Mouse (Mus musculus): ENCODE measurements around the gene Gsk3a. TPM values are rescaled to one million over a fixed set of nuclear protein-coding genes. Genes with fewer than 3 reads are reported as not detected.

Gene Gsk3a
- polyA plus RNA-seq, 1 experiment from 2014 or later: 16.3 TPM

DNA sequence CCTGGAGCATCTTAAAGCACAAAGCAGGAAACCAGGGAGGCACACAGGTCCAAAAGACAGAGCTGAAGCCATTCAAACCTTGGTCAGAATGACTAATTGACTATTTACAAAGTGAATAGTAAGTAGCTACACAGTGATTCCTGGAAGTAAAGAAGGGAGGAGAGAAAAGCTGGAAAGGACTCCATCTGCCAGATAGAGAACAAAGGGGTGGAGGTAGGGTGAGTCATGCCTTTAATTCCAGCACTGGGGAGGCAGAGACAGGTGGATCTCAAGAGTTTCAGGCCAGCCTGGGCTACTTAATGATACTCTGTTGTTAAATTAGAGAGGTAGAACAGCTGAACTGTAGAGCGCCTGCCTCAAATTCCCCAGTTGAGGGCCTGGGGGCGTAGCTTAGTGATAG is 23.5 kb downstream of the Gsk3a start:
- peaks cover 53% of the 10 kb centered on the region for H3K36me3 ChIP-seq
- no peak overlapping the region for H3K9ac ChIP-seq (replicated peaks)
- H3K27ac ChIP-seq (replicated peaks): no peak overlapping the region
- peaks cover 14% of the 10 kb centered on the region for H3K4me1 ChIP-seq
- WGBS: 90% methylated on average over 2 of the region's 2 CpGs
- no peaks in the 10 kb centered on the region for H3K27me3 ChIP-seq (replicated peaks)
- H3K4me3 ChIP-seq (replicated peaks): no peak overlapping the region
- no peaks in the 10 kb centered on the region for H3K9me3 ChIP-seq (replicated peaks)
- no peak overlapping the region for H3K4me2 ChIP-seq
- no peak for ATAC-seq (ENCODE audit: low FRiP score)

DNA sequence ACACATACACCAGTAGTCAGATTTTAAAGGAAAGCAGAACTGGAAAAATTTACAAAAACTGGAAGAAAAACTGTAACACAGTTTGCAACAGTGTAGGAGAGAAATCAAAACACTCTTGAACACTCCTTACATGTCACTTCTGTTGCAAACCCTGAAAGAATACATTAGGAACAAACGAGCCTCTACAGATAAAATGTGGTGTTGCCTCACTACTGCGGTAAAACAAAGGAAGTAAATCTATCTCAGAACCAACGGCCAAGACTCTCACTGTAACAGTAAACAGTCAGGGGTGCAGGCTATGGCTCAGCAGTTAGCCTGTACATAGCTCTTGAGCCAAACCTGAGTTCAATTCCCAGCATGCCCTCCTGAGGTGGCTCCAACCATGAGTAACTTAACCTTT is 24.6 kb downstream of the Gsk3a start:
- Histone ChIP-seq H3K27ac (replicated peaks) (no peak overlapping the region), H3K36me3 (peaks cover 62% of the 10 kb centered on the region), H3K9me3 (replicated peaks) (no peaks in the 10 kb centered on the region), H3K9ac (replicated peaks) (no peak overlapping the region), H3K4me3 (replicated peaks) (no peak overlapping the region), H3K27me3 (replicated peaks) (no peaks in the 10 kb centered on the region), H3K4me2 (no peak overlapping the region), H3K4me1 (peaks cover 6% of the 10 kb centered on the region)
- WGBS: 77% methylated on average over 3 of the region's 3 CpGs
- no peak for ATAC-seq (ENCODE audit: low FRiP score)

DNA sequence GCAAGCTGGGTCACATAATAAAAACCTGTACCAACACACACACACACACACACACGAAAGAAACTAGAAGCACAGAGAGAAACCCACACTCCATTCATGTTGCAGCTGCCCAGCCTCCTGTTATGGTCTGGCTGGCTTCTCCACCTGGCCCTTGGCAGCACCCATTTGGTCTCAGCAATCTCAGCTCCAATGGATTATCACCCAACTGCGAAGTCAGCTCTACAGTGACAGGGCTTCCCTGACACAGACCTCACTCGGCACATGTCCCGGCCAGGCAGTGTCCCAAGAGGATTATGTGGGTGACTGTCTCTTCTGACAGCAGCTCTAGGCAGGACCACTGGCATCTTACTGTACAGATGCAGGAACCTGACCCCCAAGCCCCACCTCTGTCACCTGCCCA is 27.2 kb downstream of the Gsk3a start:
- H3K36me3 ChIP-seq: peaks cover 69% of the 10 kb centered on the region
- no peaks in the 10 kb centered on the region for H3K9me3 ChIP-seq (replicated peaks)
- 90% methylated on average over 4 of the region's 4 CpGs for WGBS
- no peak overlapping the region for H3K4me2 ChIP-seq
- ATAC-seq (ENCODE audit: low FRiP score): no peak
- no peak overlapping the region for H3K27ac ChIP-seq (replicated peaks)
- H3K4me3 ChIP-seq (replicated peaks): no peak overlapping the region
- H3K9ac ChIP-seq (replicated peaks): no peak overlapping the region
- no peaks in the 10 kb centered on the region for H3K27me3 ChIP-seq (replicated peaks)
- H3K4me1 ChIP-seq: no peaks in the 10 kb centered on the region

GRCm38 (mm10) chr7:25209161-25209622 is 28.5 kb downstream of the Gsk3a start:
- no peak for ATAC-seq (ENCODE audit: low FRiP score)
- no peak overlapping the region for H3K4me3 ChIP-seq (replicated peaks)
- 79% methylated on average over 3 of the region's 3 CpGs for WGBS
- H3K4me1 ChIP-seq: no peaks in the 10 kb centered on the region
- H3K9me3 ChIP-seq (replicated peaks): no peaks in the 10 kb centered on the region
- no peak overlapping the region for H3K27ac ChIP-seq (replicated peaks)
- no peaks in the 10 kb centered on the region for H3K27me3 ChIP-seq (replicated peaks)
- no peak overlapping the region for H3K9ac ChIP-seq (replicated peaks)
- no peak overlapping the region for H3K4me2 ChIP-seq
- H3K36me3 ChIP-seq: peaks cover 70% of the 10 kb centered on the region

DNA sequence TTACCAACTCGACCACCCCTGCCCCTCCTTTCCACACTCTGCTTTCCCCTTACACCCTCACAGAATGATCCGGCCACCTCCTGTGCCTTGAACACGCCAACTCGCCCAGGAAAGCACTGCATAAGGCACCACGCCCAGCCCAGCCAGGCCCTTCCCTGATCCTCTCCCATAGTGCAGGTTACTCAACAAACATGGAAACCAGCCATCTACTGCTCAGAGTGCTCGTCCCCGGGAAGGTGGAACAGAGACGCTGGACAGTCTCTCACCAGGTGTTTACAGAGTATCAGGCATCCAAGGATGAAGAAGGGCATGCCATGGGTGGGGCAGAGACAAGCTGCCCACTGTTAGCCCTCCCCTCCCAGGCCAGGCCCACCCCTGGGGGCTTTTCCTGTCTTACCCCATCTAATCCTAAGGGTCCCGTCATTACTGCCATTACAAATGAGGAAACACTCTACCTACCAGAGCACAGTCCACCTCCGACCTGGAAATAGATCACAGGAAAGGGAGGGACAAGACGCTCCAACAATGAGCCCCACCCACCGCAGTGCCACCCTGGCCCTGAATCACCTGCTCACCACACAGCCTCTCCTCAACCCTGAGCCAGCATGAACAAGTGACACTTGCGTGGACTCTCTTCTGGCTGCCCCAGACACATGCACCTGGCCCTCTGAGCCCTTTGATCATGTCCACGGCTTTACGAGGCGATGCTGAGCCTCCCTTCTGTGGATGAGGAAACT is 31.4 kb downstream of the Gsk3a start:
- Histone ChIP-seq H3K4me2 (no peak overlapping the region), H3K9me3 (replicated peaks) (no peaks in the 10 kb centered on the region), H3K27ac (replicated peaks) (no peak overlapping the region), H3K4me1 (no peaks in the 10 kb centered on the region), H3K27me3 (replicated peaks) (no peaks in the 10 kb centered on the region), H3K9ac (replicated peaks) (no peak overlapping the region), H3K4me3 (replicated peaks) (no peak overlapping the region), H3K36me3 (peaks cover 73% of the 10 kb centered on the region)
- WGBS: 91% methylated on average over 16 of the region's 16 CpGs
- no peak for ATAC-seq (ENCODE audit: low FRiP score)

- no peaks in the 10 kb centered on the region for H3K9me3 ChIP-seq (replicated peaks)
- H3K4me2 ChIP-seq: no peak overlapping the region
- H3K27me3 ChIP-seq (replicated peaks): no peaks in the 10 kb centered on the region
- no peaks in the 10 kb centered on the region for H3K4me1 ChIP-seq
- H3K9ac ChIP-seq (replicated peaks): no peak overlapping the region
- peaks cover 68% of the 10 kb centered on the region for H3K36me3 ChIP-seq
- 82% methylated on average over 16 of the region's 16 CpGs for WGBS
- no peak overlapping the region for H3K4me3 ChIP-seq (replicated peaks)
- no peak overlapping the region for H3K27ac ChIP-seq (replicated peaks)
- no peak for ATAC-seq (ENCODE audit: low FRiP score)
These were observed 32.1 kb downstream of the Gsk3a start for GRCm38 (mm10) chr7:25205355-25206093.

- WGBS: 93% methylated on average over 20 of the region's 20 CpGs
- H3K4me3 ChIP-seq (replicated peaks): no peak overlapping the region
These were observed 34.0 kb downstream of the Gsk3a start for GRCm38 (mm10) chr7:25203624-25204023.

GRCm38 (mm10) chr7:25197384-25198018 is 40.1 kb downstream of the Gsk3a start:
- Histone ChIP-seq H3K9ac (replicated peaks) (no peak overlapping the region), H3K4me1 (no peaks in the 10 kb centered on the region), H3K27me3 (replicated peaks) (no peaks in the 10 kb centered on the region), H3K4me3 (replicated peaks) (no peak overlapping the region), H3K36me3 (peaks cover 25% of the 10 kb centered on the region), H3K9me3 (replicated peaks) (no peaks in the 10 kb centered on the region), H3K4me2 (no peak overlapping the region), H3K27ac (replicated peaks) (no peak overlapping the region)
- WGBS: 75% methylated on average over 10 of the region's 10 CpGs
- no peak for ATAC-seq (ENCODE audit: low FRiP score)

More at GRCm38 (mm10) chr7:25203624-25204023, 34.0 kb downstream of the Gsk3a start:
- Histone ChIP-seq H3K36me3 (peaks cover 62% of the 10 kb centered on the region), H3K27ac (replicated peaks) (no peak overlapping the region), H3K27me3 (replicated peaks) (no peaks in the 10 kb centered on the region), H3K4me2 (no peak overlapping the region), H3K9me3 (replicated peaks) (no peaks in the 10 kb centered on the region), H3K9ac (replicated peaks) (no peak overlapping the region), H3K4me1 (no peaks in the 10 kb centered on the region)
- no peak for ATAC-seq (ENCODE audit: low FRiP score)

DNA sequence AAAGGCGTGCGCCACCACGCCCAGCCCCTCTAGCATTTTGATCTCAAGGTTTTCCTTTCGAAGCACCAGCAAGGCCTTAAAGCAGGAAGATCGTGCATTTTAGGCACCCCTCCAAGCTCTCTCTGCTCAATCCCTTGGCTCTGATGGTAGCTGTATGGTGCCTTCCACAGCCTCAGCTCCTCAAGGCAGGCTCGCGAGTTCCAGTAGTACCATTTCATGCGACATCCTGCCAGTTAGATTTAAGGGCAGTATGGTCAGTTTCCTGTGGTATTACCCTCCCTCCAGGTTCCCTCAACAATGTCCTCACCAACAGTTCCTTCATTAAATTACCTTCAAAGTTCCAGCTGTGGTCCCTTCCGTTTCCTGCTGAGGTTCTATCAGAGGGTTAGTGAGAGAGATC is 41.5 kb downstream of the Gsk3a start:
- Histone ChIP-seq H3K4me3 (replicated peaks) (no peak overlapping the region), H3K9ac (replicated peaks) (no peak overlapping the region), H3K27ac (replicated peaks) (no peak overlapping the region), H3K9me3 (replicated peaks) (no peaks in the 10 kb centered on the region), H3K27me3 (replicated peaks) (no peaks in the 10 kb centered on the region), H3K4me1 (no peaks in the 10 kb centered on the region), H3K36me3 (peaks cover 13% of the 10 kb centered on the region; the same call in 1 of the 2 replicates), H3K4me2 (no peak overlapping the region)
- no peak for ATAC-seq (ENCODE audit: low FRiP score)
- WGBS: 86% methylated on average over 9 of the region's 9 CpGs

DNA sequence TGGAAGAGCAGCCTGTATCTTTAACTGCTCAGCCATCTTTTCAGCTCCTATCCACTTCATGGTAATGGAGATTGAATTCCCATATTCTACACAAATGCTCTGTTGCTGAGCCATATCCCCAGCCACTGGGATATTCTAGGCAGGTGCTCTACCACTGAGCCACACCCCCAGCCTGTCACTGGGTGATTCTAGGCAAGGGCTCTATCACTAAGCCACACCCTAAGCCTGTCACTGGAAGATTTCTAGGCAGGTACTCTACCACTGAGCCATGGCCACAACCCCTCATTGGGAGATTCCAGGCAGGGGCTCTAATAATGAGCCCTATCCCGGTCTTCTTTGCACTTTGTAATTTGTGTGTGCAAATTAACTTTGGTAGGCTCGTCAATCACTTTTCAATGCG is 42.5 kb downstream of the Gsk3a start:
- H3K4me3 ChIP-seq (replicated peaks): no peak overlapping the region
- no peak overlapping the region for H3K9ac ChIP-seq (replicated peaks)
- no peak overlapping the region for H3K4me2 ChIP-seq
- no peak overlapping the region for H3K27ac ChIP-seq (replicated peaks)
- peaks cover 11% of the 10 kb centered on the region; the same call in 1 of the 2 replicates for H3K36me3 ChIP-seq
- H3K4me1 ChIP-seq: no peaks in the 10 kb centered on the region
- ATAC-seq (ENCODE audit: low FRiP score): no peak
- 70% methylated on average over 3 of the region's 3 CpGs for WGBS
- H3K9me3 ChIP-seq (replicated peaks): no peaks in the 10 kb centered on the region
- H3K27me3 ChIP-seq (replicated peaks): no peaks in the 10 kb centered on the region

GRCm38 (mm10) chr7:25192110-25192509 is 45.5 kb downstream of the Gsk3a start:
- Histone ChIP-seq H3K27me3 (replicated peaks) (no peaks in the 10 kb centered on the region), H3K9me3 (replicated peaks) (no peaks in the 10 kb centered on the region), H3K36me3 (no peaks in the 10 kb centered on the region), H3K9ac (replicated peaks) (no peak overlapping the region), H3K4me1 (no peaks in the 10 kb centered on the region; the same call in 1 of the 2 replicates), H3K27ac (replicated peaks) (no peak overlapping the region), H3K4me3 (replicated peaks) (no peak overlapping the region), H3K4me2 (no peak overlapping the region)
- WGBS: 70% methylated on average over 8 of the region's 8 CpGs
- no peak for ATAC-seq (ENCODE audit: low FRiP score)

Measured in neural tube, embryonic 15.5 days (tissue).